Mouse (Mus musculus): ENCODE data around the gene Nf1. TPM values are rescaled to one million over a fixed set of nuclear protein-coding genes. Genes with fewer than 3 reads are reported as not detected.

Gene Nf1
- polyA plus RNA-seq, 1 experiment from 2014 or later = 5.3 TPM

- Histone ChIP-seq H3K9me3 (no peaks in the 10 kb centered on the region), H3K27me3 (replicated peaks) (peaks cover 85% of the 10 kb centered on the region), H3K36me3 (no peaks in the 10 kb centered on the region), H3K9ac (peak overlapping the region; percentile 73), H3K27ac (replicated peaks) (no peak overlapping the region), H3K4me2 (peak overlapping the region; percentile 94), H3K4me3 (peak overlapping the region; percentile 62), H3K4me1 (peaks cover 14% of the 10 kb centered on the region)
- WGBS = 35% methylated on average over 5 of the region's 5 CpGs
- ATAC-seq (ENCODE audit: extremely low read depth, insufficient number of reproducible peaks, low FRiP score, low TSS enrichment) = no peak
Observed at GRCm38 (mm10) chr11:79591591-79591975, 252.1 kb downstream of the Nf1 start.

GRCm38 (mm10) chr11:79593495-79593894 lies 254.0 kb downstream of the Nf1 start:
- H3K27ac ChIP-seq (replicated peaks) = no peak overlapping the region
- H3K9ac ChIP-seq = no peak overlapping the region
- H3K36me3 ChIP-seq = no peaks in the 10 kb centered on the region
- H3K9me3 ChIP-seq = no peaks in the 10 kb centered on the region
- H3K27me3 ChIP-seq (replicated peaks) = peaks cover 77% of the 10 kb centered on the region
- no peak overlapping the region for H3K4me2 ChIP-seq
- 28% methylated on average over 11 of the region's 11 CpGs for WGBS
- peaks cover 14% of the 10 kb centered on the region for H3K4me1 ChIP-seq
- ATAC-seq (ENCODE audit: extremely low read depth, insufficient number of reproducible peaks, low FRiP score, low TSS enrichment) = no peak
- H3K4me3 ChIP-seq = no peak overlapping the region

GRCm38 (mm10) chr11:79610454-79610853 lies 271.0 kb downstream of the Nf1 start:
- H3K4me2 ChIP-seq = peak overlapping the region; percentile 40
- no peaks in the 10 kb centered on the region for H3K9me3 ChIP-seq
- no peak overlapping the region for H3K27ac ChIP-seq (replicated peaks)
- ATAC-seq (ENCODE audit: extremely low read depth, insufficient number of reproducible peaks, low FRiP score, low TSS enrichment) = no peak
- peaks cover 28% of the 10 kb centered on the region for H3K27me3 ChIP-seq (replicated peaks)
- WGBS = 65% methylated on average over 2 of the region's 2 CpGs
- no peak overlapping the region for H3K4me3 ChIP-seq
- H3K36me3 ChIP-seq = no peaks in the 10 kb centered on the region
- no peak overlapping the region for H3K9ac ChIP-seq
- H3K4me1 ChIP-seq = peaks cover 16% of the 10 kb centered on the region

DNA sequence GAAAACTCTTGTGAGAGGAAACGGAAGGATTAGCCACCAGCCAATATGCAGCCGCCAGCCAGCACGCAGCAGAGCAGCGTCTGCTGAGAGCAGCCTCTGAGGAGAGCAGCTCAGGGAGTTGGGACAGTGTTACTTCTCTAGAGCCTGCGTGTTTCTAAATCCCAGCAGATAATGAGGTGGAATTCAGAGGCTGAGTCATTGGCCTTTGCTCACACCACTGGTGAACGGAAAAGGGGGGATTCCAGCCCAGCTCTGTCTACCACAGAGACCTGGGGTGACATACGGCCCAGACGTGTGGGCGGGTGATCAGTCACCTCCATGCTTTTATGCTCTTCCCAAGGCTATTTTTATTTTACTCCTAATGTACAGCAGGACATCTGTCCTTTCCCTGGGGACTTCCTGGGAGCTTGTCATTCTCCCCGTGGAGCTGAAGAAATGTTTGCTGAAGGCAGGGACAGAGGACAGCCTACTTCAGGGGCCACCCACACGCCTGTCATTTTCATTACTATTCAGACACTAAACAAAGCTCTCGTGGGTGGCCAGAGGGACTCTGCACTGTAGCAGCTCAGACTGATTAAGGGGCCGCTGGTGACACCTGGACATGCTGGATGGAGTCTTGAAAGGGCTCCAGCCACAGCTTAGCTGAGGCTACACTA lies 271.6 kb downstream of the Nf1 start:
- H3K9ac ChIP-seq = peak overlapping the region; percentile 4; the same call in 1 of the 2 replicates

DNA sequence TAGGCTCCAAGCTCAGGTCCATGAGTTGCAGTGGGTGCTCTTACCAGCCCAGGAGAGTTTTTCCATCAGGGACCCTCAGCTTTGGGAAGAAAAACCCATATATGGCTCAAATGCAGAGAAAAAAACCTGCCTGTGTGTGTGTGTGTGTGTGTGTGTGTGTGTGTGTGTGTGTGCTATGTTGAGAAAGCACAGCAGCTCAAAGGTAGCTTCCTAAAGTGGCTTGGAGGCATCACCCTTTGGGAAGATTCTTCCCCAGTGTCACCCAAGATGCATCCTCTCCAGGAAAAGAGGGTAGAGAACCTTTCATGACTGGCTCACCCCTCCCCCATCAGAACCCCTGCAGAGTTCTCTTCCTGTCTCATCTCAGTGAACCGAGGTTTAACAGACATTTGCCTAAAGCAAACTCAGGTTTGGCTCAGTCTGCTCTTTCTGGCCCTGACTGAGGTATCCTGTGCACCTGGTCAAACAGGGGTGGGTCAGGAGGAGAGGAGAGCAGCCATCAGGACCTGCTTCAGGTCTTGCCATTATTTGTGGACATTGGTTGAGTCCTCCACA lies 272.6 kb downstream of the Nf1 start:
- no peak for ATAC-seq (ENCODE audit: extremely low read depth, insufficient number of reproducible peaks, low FRiP score, low TSS enrichment)
- peaks cover 16% of the 10 kb centered on the region for H3K4me1 ChIP-seq
- H3K9me3 ChIP-seq = no peaks in the 10 kb centered on the region
- H3K27me3 ChIP-seq (replicated peaks) = peaks cover 34% of the 10 kb centered on the region
- WGBS = 15% methylated on average over 1 of the region's 1 CpGs
- no peak overlapping the region for H3K27ac ChIP-seq (replicated peaks)
- H3K9ac ChIP-seq = no peak overlapping the region
- no peak overlapping the region for H3K4me3 ChIP-seq
- H3K4me2 ChIP-seq = no peak overlapping the region
- H3K36me3 ChIP-seq = no peaks in the 10 kb centered on the region

More for the DNA sequence above, 271.6 kb downstream of the Nf1 start:
- no peak for ATAC-seq (ENCODE audit: extremely low read depth, insufficient number of reproducible peaks, low FRiP score, low TSS enrichment)
- Histone ChIP-seq H3K4me2 (peak overlapping the region; percentile 40), H3K27me3 (replicated peaks) (peaks cover 32% of the 10 kb centered on the region), H3K4me1 (peaks cover 16% of the 10 kb centered on the region), H3K36me3 (no peaks in the 10 kb centered on the region), H3K9me3 (no peaks in the 10 kb centered on the region), H3K27ac (replicated peaks) (no peak overlapping the region), H3K4me3 (no peak overlapping the region)
- WGBS = 16% methylated on average over 13 of the region's 13 CpGs

GRCm38 (mm10) chr11:79613084-79613483 lies 273.6 kb downstream of the Nf1 start:
- H3K9ac ChIP-seq = no peak overlapping the region

GRCm38 (mm10) chr11:79613711-79614110 lies 274.2 kb downstream of the Nf1 start:
- no peaks in the 10 kb centered on the region for H3K9me3 ChIP-seq
- H3K27me3 ChIP-seq (replicated peaks) = peaks cover 30% of the 10 kb centered on the region
- H3K4me3 ChIP-seq = no peak overlapping the region
- no peak overlapping the region for H3K9ac ChIP-seq
- no peak for ATAC-seq (ENCODE audit: extremely low read depth, insufficient number of reproducible peaks, low FRiP score, low TSS enrichment)
- no peaks in the 10 kb centered on the region for H3K36me3 ChIP-seq
- 53% methylated on average over 4 of the region's 4 CpGs for WGBS
- no peak overlapping the region for H3K27ac ChIP-seq (replicated peaks)
- H3K4me1 ChIP-seq = peaks cover 16% of the 10 kb centered on the region
- H3K4me2 ChIP-seq = no peak overlapping the region

More at GRCm38 (mm10) chr11:79613084-79613483, 273.6 kb downstream of the Nf1 start:
- H3K4me3 ChIP-seq = no peak overlapping the region
- peaks cover 16% of the 10 kb centered on the region for H3K4me1 ChIP-seq
- H3K36me3 ChIP-seq = no peaks in the 10 kb centered on the region
- H3K9me3 ChIP-seq = no peaks in the 10 kb centered on the region
- WGBS = 43% methylated on average over 3 of the region's 3 CpGs
- no peak overlapping the region for H3K4me2 ChIP-seq
- ATAC-seq (ENCODE audit: extremely low read depth, insufficient number of reproducible peaks, low FRiP score, low TSS enrichment) = no peak
- peaks cover 34% of the 10 kb centered on the region for H3K27me3 ChIP-seq (replicated peaks)
- no peak overlapping the region for H3K27ac ChIP-seq (replicated peaks)

GRCm38 (mm10) chr11:79614880-79615279 lies 275.4 kb downstream of the Nf1 start:
- Histone ChIP-seq H3K9me3 (no peaks in the 10 kb centered on the region), H3K4me2 (no peak overlapping the region), H3K9ac (no peak overlapping the region), H3K27me3 (replicated peaks) (peaks cover 27% of the 10 kb centered on the region), H3K36me3 (no peaks in the 10 kb centered on the region), H3K4me3 (no peak overlapping the region), H3K4me1 (peaks cover 16% of the 10 kb centered on the region), H3K27ac (replicated peaks) (no peak overlapping the region)
- no peak for ATAC-seq (ENCODE audit: extremely low read depth, insufficient number of reproducible peaks, low FRiP score, low TSS enrichment)
- 82% methylated on average over 3 of the region's 3 CpGs for WGBS

DNA sequence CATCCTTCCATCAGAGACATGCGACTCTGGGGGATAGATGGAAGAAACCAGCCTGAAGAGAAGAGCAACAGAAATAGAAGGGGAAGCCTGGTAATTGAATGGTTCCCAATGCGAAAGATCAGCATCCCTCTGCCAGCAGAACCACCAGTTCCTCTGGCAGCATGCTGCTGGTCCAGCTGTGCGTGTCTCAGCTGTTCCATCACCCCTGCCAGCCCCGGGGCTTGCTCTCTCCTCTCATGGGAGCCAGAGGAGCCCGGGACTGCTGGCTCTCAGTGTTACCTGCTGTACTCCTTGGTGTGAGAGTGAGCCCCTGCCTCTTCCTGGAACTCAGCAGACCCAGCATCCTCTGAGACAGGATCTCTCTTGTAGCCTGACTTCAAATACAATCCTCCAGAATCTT lies 276.4 kb downstream of the Nf1 start:
- H3K27me3 ChIP-seq (replicated peaks) = peaks cover 22% of the 10 kb centered on the region; the same call in 1 of the 2 replicates
- no peak for ATAC-seq (ENCODE audit: extremely low read depth, insufficient number of reproducible peaks, low FRiP score, low TSS enrichment)
- no peak overlapping the region for H3K4me3 ChIP-seq
- peaks cover 10% of the 10 kb centered on the region for H3K4me1 ChIP-seq
- 55% methylated on average over 5 of the region's 5 CpGs for WGBS
- no peak overlapping the region for H3K27ac ChIP-seq (replicated peaks)
- H3K36me3 ChIP-seq = no peaks in the 10 kb centered on the region
- no peak overlapping the region for H3K4me2 ChIP-seq
- no peak overlapping the region for H3K9ac ChIP-seq
- no peaks in the 10 kb centered on the region for H3K9me3 ChIP-seq

DNA sequence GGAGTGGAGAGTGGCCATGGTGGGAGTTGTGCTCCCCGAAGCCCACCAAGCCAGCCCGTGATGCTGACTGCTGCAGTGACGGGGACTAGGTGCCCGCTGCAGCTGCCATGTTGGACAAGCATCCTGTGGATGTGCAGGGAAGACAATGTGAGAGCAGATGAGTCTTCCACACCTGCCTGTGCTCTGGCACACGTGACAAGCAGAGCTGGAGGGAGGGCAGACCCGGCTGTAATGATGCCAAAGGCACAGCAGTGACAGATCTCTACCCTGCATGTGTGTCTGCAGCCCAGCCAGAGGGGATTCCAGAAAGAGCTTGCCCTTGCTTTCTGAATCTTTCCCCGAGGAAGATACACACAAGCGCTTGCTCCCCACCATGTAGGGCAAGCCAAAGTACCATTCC lies 278.5 kb downstream of the Nf1 start:
- H3K4me3 ChIP-seq = no peak overlapping the region
- no peak overlapping the region for H3K9ac ChIP-seq
- H3K4me2 ChIP-seq = no peak overlapping the region
- H3K27ac ChIP-seq (replicated peaks) = no peak overlapping the region
- WGBS = 82% methylated on average over 8 of the region's 8 CpGs
- no peaks in the 10 kb centered on the region for H3K4me1 ChIP-seq
- H3K9me3 ChIP-seq = no peaks in the 10 kb centered on the region
- H3K27me3 ChIP-seq (replicated peaks) = peaks cover 19% of the 10 kb centered on the region; the same call in 1 of the 2 replicates
- ATAC-seq (ENCODE audit: extremely low read depth, insufficient number of reproducible peaks, low FRiP score, low TSS enrichment) = no peak
- H3K36me3 ChIP-seq = no peaks in the 10 kb centered on the region

GRCm38 (mm10) chr11:79623029-79623428 lies 283.5 kb downstream of the Nf1 start:
- Histone ChIP-seq H3K36me3 (no peaks in the 10 kb centered on the region), H3K4me1 (no peaks in the 10 kb centered on the region), H3K27me3 (replicated peaks) (peaks cover 9% of the 10 kb centered on the region; the same call in 1 of the 2 replicates), H3K27ac (replicated peaks) (no peak overlapping the region), H3K4me2 (no peak overlapping the region), H3K9me3 (no peaks in the 10 kb centered on the region), H3K4me3 (no peak overlapping the region), H3K9ac (no peak overlapping the region)
- WGBS = 66% methylated on average over 5 of the region's 5 CpGs
- ATAC-seq (ENCODE audit: extremely low read depth, insufficient number of reproducible peaks, low FRiP score, low TSS enrichment) = no peak

- Histone ChIP-seq H3K4me1 (no peaks in the 10 kb centered on the region), H3K4me2 (no peak overlapping the region), H3K9me3 (no peaks in the 10 kb centered on the region), H3K9ac (no peak overlapping the region), H3K4me3 (no peak overlapping the region), H3K36me3 (no peaks in the 10 kb centered on the region), H3K27me3 (replicated peaks) (peaks cover 9% of the 10 kb centered on the region; the same call in 1 of the 2 replicates), H3K27ac (replicated peaks) (no peak overlapping the region)
- no peak for ATAC-seq (ENCODE audit: extremely low read depth, insufficient number of reproducible peaks, low FRiP score, low TSS enrichment)
- WGBS = 32% methylated on average over 4 of the region's 4 CpGs
Observed at GRCm38 (mm10) chr11:79624801-79625302, 285.4 kb downstream of the Nf1 start.

Measured in heart, embryonic 13.5 days (tissue).